Mouse (Mus musculus) ES-Bruce4 (cell line): ENCODE results near the gene Scn8a.

Source experiments
- CTCF ChIP-seq: IDR thresholded peaks from one replicate; pipeline ENCODE4 v1.8.1; 2011; ENCODE audit warnings: low read depth, low read length
- EP300 ChIP-seq: IDR thresholded peaks from 2 replicates; pipeline ENCODE4 v1.6.1; 2011; ENCODE audit warnings: low read depth, low read length; ENCODE audit not compliant: insufficient read depth
- POLR2A ChIP-seq: IDR thresholded peaks from one replicate; pipeline ENCODE4 v1.8.1; 2011; ENCODE audit warnings: low read length; ENCODE audit not compliant: insufficient read depth

GRCm38 (mm10) chr15:100873155-100873554 lies 3.5 kb downstream of the Scn8a start:
- TF ChIP-seq CTCF: no peak
- TF ChIP-seq POLR2A: no peak
- no peak for TF ChIP-seq EP300
